Mouse (Mus musculus): Measurements from ENCODE around the gene B430218F22Rik. TPM values are rescaled to one million over a fixed set of nuclear protein-coding genes. Genes with fewer than 3 reads are reported as not detected.
"Not testable (repeated sequence)": the region's sequence is repeated elsewhere in the genome, so short reads cannot be mapped to it uniquely, and the experiment has no call there.

Gene B430218F22Rik
- under 1 TPM in 2 of 4 experiments, not detected in 2; 0.26 to 0.31 TPM for total RNA-seq (2022)

DNA sequence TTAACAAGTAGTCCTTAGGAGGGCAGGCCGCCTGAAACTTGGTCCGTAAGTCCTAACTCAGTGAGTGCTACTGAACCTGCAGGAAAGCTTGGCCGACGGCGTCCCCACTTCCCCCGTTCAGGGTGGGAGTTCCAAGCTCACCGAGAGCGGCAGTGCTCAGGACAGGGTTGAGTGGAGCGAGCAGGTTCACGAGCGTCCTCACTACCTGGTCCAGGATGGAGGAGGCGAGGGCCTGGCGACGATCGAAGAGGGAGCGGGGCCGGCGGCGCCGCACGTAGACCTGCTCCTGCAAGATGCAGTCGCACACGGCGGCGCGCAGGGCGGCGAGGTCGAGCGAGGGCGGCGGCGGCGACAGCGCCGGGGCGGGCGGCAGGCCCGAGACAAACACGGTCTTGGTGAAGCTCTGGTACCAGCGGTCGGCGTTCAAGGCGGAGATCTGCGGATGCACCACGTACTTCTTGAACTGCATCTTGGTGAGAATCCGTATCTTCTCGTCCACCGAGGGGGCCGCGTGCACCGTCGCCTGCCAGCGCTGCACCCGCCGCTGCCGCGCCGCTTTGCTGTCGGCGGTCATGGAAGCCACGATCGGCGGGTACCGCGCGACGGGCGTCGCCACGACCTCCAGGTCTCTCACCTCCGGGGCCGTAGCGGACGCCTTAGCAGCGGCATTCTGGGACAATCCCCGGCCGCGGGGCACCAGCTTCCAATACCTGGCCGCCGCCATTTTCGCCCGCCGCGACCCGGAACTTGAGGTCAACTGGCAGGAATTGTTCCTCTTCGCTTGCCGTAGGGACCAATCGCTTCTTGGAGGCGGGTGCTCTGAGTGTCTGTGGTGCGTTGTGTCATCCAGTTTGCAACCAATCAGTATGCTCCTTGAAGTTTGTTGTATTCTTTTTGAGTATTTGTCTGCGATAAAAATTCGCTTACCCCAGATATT lies at the start of gene B430218F22Rik, which contains the start of gene Mrps30:
B430218F22Rik (plus strand) TSS at position 120 of the 937 bp plus-strand sequence.
Mrps30 (minus strand) TSS at position 742 of the 937 bp plus-strand sequence.
- DNase-seq: peak; percentile 90

DNA sequence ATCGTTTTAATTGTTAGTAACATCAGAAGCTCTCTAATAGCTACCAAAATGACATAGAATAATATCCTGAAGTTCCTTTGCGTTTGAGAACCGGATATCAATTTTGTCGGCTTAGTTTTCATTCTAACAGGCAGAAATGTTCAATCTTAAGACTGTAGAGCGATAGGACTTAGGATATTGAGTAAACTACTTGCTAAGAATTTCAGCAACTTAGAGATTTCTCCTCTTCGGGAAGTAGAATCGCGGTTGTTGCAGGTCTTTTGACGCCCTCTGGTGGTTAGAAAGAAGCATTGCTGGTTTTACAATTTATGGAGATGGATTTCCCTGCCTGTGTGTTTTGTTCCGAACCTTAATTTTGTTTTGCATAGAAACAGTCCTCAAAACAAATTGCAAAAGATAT lies 36.2 kb upstream of the B430218F22Rik start:
- DNase-seq: no peak

DNA sequence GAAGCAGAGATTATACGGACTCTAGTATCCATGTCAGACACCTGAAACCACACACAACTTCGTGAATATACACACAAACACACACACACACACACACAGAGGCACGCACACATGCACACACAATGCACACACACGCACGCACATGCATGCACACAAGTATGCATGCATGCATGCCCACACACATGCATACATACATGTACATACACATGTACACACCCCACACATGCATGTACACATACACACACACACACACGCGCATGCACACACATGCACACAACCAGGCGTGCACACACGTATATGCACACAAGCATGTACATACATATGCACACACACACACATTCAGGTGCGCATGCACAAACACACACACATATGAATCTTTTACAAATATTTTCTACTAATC lies 35.6 kb upstream of the B430218F22Rik start:
- DNase-seq: no peak

DNA sequence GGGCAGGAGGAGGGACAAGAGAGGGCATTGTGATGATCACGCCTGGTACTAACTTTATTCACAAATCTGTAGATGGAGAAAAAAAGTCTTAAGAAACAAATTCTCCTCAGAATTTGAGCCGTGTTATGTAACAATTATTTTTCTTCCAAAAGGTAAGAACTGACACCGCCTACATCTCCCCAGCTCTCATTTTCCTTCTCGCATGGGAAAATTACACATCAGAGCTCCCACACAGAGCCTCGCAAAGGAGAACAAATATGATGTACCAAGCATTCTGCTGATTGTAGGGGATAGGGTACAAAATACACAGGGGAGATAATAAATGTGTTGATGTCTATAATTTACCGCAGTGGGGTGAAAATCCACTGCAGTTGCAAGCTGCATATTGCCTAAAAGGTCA lies 23.1 kb upstream of the B430218F22Rik start:
- no peak for DNase-seq

DNA sequence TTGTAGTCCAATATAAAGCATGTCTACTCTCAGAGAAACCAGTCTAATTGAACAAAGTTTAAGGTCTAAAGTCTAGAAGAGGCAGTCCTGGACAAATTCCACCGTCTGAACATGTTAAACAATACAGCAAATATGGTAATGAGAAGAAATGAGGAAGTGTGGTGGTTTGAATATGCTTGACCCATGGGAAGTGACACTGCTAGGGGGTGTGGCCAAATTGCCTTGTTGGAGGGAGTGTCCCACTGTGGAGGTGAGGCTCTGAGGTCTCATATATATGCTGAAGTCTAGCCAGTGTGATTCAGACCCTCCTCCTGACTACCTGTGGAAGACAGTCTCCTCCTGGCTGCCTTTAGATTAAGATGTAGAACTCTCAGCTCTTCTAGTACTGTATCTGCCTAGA lies 20.7 kb upstream of the B430218F22Rik start:
- DNase-seq: no peak

DNA sequence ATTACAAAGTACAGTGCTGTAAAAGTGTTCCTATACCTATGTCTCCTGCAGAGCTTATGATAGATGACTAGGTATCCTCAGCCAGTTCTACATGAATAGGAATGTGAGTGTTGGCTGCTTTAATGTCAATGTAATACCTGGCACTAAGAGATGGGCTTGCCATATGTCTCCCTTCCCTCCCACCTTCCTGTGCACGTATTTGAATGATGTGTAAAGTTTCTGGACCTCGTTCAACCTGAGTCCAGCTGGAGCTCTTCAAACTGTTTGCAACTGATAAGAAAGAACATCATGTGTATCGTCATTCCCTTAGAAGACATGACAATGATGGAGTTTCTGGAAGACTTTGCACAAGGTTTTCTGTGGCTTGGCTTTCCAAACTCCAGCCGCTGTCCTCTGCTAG lies 13.6 kb upstream of the B430218F22Rik start:
- no peak for DNase-seq

DNA sequence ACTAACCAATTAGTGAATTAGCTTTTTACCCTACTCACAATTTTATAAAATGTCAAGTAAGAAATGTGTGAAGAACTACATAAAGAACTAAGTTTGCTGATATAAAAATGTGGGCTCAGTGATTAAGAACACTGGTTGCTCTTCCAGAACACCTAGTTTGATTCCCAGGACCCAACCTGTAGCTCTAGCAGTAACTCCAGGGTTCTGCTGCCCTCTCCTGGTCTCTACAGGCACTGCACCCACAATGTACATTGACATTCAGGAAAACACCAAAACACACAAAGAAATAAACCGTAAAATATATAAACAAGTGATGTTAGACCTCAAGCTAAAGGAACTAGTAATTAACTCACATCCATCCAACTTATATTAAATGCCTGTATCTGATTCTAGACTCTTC lies 7.3 kb upstream of the B430218F22Rik start:
- peak; percentile 6 for DNase-seq

DNA sequence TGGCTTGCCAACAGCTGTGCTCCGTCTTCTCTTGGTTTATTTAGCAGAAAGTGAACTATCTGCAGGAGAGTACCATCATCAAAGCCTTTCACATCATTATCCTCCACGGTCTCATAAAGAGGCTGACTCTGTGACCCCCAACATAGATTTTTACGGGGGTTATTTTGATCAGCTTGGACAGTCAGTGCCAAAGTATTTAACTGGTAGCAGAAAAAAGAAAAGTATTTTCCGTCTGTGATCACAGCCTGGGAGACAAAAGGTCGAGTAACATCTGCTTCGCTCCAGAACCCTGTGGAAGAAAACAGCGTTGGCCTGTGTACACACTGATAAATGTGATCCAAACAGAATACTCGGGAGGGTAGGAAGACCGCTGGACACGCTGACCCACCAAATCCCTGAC lies 6.0 kb upstream of the B430218F22Rik start:
- no peak for DNase-seq

DNA sequence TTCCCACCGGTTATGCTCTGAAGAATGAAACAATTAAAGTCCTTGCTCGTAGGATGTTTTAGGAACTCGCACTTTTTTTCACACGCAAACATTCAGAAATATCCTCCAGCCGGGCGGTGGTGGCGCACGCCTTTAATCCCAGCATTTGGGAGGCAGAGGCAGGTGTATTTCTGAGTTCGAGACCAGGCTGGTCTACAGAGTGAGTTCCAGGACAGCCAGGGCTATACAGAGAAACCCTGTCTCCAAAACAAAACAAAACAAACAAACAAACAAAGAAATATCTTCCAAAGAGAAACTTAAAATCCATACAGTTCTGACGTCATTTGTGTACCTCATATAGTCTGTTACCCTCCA lies 995 bp downstream of the B430218F22Rik start:
- DNase-seq: not testable (repeated sequence)

DNA sequence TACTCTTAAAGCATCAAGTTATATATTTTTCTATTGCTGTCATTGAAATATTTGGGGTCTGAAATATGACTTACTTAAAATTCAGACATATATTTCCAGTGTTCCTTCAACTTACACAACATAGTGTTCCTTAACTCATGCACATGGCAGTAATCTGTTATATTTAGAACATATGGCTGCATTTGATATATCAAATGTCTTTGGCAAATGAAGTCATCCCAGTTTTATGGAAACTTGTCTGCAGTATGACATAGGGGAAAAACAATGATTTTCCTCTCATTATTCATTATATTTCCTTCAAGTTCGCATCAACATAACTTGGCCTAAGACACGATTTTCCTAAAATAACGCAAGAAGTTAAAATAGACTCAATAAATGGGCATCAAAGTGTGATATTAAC lies 9.4 kb downstream of the B430218F22Rik start:
- DNase-seq: no peak

DNA sequence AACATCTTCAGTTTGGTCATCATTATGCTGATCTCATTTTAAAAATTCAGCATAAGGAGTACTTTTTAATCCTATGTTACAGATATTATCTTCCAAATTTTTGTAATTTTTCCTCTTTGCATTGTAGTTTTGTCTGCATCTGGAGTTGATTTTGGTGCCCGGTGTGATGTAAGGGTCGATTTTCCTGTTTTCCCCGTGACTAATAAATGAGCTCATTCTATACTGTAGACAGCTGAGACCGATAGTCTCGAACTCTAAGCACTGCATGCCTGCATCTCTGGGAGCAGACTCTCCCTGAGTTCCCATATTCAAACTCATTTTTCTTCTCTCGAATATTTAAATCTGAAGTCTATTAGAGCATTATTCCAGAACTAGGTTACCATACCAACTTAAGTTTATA lies 13.9 kb downstream of the B430218F22Rik start:
- no peak for DNase-seq

DNA sequence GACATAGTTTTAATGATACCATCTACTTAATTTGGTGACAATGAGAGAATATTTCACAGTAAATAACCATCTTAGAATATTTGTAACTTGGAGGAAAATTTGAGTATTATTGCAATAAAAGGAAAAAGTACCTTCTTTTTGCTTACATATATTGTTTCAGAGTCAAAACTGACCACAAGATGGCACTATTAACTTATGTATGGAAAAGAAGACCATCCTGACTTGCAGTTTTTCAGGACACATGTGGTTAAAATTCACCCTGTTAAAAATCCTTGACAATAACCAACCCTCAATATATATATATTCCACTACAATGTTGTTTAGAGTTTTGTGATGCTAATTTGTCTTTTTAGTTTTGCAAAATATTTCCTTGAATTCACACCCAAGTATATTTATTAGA lies 17.1 kb downstream of the B430218F22Rik start:
- DNase-seq: no peak

DNA sequence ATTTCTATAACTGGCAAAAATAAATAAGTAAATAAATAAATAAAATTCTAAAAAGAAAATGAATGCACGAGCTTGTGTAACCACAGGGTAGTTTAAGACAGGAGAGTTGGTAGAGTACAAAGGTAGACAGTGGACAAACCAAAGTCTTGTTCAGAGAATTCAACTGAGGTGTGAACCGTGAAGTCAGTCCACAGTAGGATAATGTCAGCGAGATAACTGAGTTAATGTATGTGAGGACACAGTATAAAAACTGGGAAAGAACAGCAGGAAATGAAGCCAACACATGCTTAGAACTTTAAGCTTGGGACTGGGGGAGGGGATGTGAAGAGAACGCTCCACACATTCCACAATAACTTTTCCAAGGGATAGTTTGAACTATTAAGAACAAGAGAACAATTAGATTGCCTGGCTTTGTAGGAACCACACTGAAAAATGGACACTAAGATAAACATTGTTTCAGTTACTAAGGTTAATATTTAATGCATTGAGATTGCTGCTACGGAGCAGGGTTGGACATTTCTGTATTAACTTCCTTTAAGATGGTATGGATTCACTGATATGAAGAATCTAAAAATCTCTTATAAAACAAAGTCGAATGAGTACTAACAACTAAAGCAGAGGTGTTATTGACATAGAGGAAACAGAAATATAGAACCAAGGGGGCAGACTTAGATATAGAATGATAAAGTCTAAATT lies 25.0 kb downstream of the B430218F22Rik start:
- no peak for DNase-seq

DNA sequence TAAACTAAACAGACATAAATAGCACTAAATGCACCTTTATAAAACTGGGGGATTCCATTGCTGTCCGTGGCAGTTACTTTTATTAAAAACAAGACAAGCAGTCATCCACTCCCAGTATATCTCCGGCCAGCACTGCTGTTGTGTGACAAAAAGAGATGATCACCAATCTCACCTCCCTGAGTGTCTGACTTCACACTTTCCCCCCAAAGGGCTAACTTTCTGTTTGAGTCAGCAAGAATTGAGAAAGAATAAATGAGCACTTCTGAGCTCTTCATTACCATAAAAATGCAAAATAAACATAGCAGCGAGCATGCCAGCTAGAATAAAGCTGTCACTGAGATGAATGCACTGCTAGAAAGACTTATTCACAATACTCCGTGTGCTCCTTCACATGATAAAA lies 31.7 kb downstream of the B430218F22Rik start:
- DNase-seq: no peak

DNA sequence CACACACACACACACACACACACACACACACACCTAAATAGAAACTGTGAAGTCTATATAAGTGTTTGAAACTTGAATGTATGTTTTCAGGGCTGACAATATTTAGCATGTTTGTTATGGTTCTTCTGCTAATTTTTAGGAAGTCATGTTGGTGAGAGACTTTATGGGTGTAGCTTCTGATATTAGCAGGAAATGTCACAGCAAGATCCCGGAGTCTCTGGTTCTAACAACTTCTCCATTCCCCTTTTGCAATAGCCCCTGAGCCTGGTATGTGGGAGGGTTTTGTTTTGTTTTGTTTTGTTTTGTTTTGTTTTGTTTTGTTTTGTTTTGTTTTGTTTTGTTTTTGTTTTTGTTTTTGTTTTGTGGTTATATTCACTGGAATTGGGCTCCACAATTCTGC lies 34.0 kb downstream of the B430218F22Rik start:
- DNase-seq: no peak

DNA sequence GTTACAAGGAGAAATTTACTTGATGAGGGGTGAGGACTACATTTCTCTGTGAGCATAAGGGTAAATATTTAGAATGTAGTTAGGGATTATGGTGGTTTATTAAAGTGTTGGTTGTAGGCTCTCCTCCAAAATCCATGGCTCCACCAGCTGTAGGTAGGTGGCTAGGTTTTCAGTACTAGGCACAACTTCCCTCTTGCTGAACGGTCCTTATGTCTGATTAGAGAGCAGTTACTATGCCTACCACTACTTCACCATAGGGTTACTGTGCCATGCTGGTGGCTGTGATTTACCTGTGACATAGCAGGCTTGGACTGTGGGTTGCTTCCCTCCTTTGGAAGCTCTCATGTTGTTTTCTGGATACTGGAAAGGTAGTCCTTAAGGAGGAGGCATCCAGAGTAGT lies 34.4 kb downstream of the B430218F22Rik start:
- DNase-seq: no peak

Other genes with a start within 250 kb of the B430218F22Rik start
- gene Mrps30, start 622 bp downstream of the B430218F22Rik start, total RNA-seq (2022): 10 to 100 TPM; 24.2 to 28.8 (median 26.5) TPM